Mouse (Mus musculus) gastrocnemius, adult 8-10 months (tissue): Measurements from ENCODE around the gene Gm19965. TPM values are rescaled to one million over a fixed set of nuclear protein-coding genes. Genes with fewer than 3 reads are reported as not detected.

ENCODE experiments used
- DNase-seq, 2 experiments: peaks; one replicate each; pipeline ENCODE4 v3.0.0; 2022; ENCODE audit warnings: low spot score in 2 of 2
- total RNA-seq, 4 experiments: library from RNA; stranded (reverse); gene quantifications; 2 replicates each; pipeline ENCODE4 v1.2.4; 2022

The Gm19965 gene
- total RNA-seq = not detected

DNA sequence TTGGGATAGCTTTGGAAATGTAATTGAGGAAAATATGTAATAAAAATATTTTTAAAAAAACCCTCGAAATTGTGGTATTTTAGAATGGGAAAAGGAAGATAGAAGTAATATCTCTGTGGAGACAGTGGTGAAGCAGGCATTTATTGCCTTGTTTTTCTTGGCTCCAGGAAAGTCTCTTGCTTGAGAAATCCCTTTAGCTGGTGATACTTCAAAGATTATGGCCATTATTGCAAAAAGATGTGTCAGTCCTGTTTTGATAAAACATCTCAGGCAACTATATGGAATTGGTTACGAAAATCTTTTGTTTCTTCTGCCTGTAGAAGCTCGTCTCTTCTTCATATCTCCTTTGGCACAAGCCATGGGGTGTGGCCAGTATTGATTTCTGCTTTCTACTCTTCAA, at the start of gene Gm19965:
Gene Gm19965, plus strand, starts transcription at position 301 of the 400 bp plus-strand sequence.
- DNase-seq = no peak

GRCm38 (mm10) chr1:116782471-116782989, 20.3 kb upstream of the Gm19965 start:
- DNase-seq = peak in 1 of 2 experiments; percentile 3
